Mouse (Mus musculus) induced T-regulatory cell, adult 2 months (primary cell): ENCODE data around the gene Crnkl1.

Experiments used
- DNase-seq: peaks from one replicate; pipeline ENCODE4 v3.0.0-alpha.2; 2012; ENCODE audit warnings: low read depth

Gene Crnkl1

DNA sequence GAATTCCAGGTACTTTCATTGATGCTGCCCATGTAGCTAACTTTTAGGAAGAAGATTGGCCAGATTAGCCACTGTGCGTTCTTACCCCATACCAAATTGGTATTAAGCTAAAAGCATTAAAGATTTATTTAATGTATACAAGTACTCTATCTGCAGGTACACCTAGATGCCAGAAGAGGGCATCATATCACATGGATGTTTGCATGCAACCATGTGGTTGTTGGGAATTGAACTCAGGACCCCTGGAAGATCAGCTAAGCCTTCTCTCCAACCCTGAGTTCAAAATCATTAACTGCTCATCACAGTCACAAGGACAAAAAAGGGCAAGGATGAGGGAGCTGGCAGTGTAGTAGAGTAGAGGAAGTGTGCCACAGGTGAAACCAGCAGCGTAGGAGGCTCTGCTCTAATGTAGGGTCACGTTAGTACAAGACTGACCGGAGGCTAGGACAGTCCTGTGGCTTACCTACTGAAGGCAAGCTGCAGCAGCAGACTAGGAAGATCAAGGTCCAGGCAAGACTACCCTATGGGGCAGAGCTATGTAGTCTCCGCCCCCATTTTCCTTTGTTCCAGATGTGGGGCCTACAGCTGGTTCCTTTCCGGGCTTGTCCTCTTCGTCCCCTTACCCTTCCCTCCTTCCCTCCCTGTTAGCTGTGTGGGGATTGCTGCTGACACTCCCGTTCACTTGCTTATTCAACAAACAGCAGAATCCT lies 13.7 kb downstream of the Crnkl1 start:
- DNase-seq, result no peak

DNA sequence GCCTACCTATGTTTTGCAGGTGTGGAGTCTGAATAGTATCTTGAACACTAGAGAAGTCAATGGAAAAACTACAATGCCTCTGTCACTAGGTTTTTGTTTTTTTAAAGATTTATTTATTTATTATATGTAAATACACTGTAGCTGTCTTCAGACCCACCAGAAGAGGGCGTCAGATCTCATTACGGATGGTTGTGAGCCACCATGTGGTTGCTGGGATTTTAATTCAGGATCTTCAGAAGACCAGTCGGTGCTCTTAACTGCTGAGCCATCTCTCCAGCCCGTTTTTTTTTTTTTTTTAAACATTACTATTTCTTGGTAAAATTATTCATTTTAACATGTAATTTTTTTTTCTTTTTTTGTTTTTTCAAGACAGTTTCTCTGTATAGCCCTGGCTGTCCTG lies 28.9 kb downstream of the Crnkl1 start:
- peak; percentile 30 for DNase-seq

DNA sequence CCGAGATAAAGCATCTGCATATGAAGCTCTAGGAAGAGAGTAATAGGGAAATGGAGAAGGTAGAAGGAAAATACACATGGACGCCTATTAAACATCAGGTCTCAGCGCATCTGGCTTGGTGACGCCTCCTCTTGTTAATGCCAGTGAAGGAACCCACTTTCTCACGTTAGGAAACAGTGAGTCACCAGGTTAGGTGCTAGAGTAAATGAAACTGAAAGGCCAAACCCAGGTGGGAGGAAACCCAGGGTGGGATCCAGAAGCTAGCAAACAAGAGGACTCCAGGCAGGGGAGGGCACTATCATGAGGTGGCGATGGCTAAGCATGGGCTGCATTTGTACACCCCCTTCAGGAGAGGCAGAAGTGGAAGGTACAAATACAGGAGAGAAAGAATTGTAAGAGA lies 29.7 kb downstream of the Crnkl1 start:
- peak; percentile 93 for DNase-seq

DNA sequence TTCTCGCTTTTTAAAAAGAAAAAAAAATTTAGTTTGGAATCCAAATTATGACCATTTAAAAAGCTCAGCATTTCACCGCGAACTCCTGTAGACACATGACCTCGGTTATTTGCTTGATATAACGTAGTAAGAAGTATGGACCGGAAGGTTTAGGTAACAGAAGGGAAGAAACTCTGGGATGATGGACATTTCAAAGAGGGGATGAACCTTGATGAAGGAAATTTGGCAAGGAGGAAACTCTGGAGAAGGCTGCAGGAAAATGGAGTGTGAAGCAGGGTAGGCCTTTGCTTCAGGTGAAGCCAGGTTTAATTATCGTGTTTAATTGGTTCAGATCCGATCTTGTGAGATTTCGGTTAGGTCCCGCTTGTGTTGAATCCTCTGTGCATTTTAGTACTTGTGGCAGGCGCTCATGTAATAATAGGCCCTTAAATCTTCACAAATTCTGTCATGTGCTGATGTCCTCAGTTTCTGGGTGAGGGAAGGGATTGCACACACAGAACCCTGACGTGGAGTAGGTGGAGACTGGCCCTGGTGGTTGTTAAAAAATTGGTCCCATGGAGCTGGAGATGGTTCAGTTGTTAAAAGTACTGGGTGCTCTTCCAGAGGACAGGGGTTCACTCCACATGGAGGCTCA lies 30.7 kb downstream of the Crnkl1 start:
- peak; percentile 63 for DNase-seq

- DNase-seq, result peak; percentile 93
Observed at GRCm38 (mm10) chr2:145903061-145903901, 31.5 kb downstream of the Crnkl1 start.

- DNase-seq, result no peak
Observed at GRCm38 (mm10) chr2:145901861-145902260, 33.0 kb downstream of the Crnkl1 start, which contains the start of gene Naa20. Gene Naa20, plus strand, starts transcription at chr2:145902099.

DNA sequence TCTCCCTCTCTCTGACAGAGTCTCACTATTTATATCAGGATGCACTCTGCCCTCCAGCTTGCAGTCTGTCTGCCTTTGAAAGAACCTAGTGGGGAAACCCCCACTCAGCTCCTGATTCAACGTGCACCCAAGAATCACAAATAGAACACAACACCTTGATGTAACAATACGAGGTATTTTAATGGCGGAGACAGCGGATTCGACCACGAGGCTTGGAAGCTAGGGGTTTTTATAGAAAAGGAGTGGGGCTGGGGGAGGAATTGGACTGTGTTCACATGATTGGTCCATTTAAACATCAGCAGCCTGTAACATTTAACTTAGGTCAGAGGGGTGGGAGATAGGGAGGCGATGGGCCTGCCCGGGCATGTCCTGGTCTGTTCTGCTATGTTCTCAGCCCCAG lies 34.5 kb downstream of the Crnkl1 start:
- DNase-seq, result peak; percentile 25

DNA sequence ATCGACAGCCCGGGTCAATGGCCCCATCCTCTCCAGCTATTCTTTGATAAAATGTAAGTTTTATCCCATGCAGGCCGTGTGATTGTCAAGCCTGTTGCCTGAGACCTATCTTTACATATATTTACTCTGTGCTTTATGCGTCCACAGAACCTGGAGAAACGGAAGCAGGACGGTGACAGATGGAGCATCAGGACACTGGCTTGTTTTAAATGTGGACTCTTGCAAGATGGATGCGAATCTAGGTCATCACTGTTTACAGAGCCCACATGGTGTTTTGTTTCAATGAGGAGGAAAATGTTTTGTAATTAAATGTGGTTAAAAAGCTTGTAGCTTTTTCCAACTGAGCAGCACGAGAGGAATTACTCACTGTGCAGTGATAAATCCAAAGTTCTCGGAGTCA lies 36.7 kb downstream of the Crnkl1 start:
- no peak for DNase-seq

- no peak for DNase-seq
Observed at GRCm38 (mm10) chr2:145893756-145894155, 41.1 kb downstream of the Crnkl1 start.

DNA sequence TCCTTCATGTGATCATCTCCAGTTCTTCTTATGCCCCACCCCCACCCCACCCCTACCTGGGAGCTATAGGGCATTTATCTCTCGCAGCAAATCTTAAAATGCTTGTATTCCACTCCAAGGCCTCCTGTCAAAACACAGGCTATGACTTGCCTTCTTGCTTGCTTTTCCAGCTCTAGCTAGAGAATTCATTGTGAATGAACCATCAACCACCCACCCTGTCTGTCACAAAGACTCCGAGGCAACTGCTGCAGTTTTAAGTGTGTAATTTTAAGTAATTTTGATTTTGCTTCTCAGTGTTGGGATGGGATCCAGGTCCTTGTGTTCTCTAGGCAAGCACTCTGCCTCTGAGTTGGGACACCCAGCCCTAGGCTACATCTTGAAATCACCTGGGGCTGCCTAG lies 44.2 kb downstream of the Crnkl1 start:
- DNase-seq, result no peak

GRCm38 (mm10) chr2:145888766-145889480 lies 45.9 kb downstream of the Crnkl1 start:
- DNase-seq, result no peak

DNA sequence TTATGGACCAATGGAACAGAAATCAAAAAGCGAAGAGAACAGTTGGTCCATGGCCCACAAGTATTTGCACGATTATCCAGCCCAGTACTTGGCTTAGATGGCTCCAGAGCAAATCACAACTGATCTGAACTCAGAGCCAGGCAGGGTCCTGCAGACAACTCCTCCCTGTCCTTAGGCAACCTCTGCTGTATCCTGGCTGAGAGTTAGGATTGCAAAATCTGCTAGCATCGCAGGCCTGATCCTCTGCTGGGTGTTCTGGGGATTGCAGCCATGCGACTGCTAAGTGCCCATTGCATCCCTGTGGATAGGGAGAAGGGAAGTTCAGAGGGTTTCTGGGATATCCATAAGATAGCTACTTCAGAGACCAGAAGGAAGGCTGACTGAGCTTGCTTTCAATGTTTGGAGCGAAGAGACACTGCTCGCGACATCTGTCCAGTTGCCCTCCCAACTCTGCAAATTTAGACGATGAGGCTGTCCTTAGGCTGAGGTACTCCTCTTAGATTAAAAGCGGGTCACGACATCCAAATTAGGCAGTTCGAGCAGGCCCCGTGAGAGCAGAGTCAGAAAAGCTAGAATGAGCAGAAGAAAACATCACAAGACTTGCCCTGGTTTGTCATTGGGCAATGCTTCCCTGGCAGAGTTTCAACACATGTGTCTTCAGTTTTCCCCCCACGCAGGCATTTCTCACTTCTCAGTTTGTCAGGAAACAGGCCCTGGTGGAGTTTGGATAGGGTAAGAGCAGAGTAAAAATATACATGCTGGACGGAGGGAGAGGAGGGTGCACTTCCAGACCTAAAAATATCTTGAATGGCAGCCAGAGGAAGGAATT lies 46.7 kb downstream of the Crnkl1 start:
- no peak for DNase-seq

GRCm38 (mm10) chr2:145884913-145885785 lies 49.7 kb downstream of the Crnkl1 start:
- no peak for DNase-seq

- DNase-seq, result no peak
Observed at GRCm38 (mm10) chr2:145884036-145884912, 50.5 kb downstream of the Crnkl1 start.

DNA sequence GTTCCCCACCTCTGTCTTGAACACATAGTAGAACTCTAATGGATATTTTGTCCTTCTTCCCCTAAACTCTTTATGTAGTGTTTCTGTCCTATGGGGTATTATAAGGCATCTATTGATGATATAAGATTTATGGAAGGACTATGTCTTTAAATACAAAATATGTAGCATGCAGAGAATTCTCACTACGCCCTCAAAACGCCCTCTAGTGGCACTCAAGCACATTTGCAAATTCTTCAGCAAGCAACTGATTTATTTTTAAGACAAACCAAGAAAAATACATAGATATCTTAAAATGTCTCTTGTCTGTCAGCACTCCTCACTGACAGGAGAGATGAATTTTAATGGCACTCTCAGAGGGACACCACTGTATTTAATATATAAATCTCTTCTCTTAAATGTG lies 52.4 kb downstream of the Crnkl1 start:
- DNase-seq, result peak; percentile 62

- no peak for DNase-seq
Observed at GRCm38 (mm10) chr2:145881932-145882331, 52.9 kb downstream of the Crnkl1 start.

DNA sequence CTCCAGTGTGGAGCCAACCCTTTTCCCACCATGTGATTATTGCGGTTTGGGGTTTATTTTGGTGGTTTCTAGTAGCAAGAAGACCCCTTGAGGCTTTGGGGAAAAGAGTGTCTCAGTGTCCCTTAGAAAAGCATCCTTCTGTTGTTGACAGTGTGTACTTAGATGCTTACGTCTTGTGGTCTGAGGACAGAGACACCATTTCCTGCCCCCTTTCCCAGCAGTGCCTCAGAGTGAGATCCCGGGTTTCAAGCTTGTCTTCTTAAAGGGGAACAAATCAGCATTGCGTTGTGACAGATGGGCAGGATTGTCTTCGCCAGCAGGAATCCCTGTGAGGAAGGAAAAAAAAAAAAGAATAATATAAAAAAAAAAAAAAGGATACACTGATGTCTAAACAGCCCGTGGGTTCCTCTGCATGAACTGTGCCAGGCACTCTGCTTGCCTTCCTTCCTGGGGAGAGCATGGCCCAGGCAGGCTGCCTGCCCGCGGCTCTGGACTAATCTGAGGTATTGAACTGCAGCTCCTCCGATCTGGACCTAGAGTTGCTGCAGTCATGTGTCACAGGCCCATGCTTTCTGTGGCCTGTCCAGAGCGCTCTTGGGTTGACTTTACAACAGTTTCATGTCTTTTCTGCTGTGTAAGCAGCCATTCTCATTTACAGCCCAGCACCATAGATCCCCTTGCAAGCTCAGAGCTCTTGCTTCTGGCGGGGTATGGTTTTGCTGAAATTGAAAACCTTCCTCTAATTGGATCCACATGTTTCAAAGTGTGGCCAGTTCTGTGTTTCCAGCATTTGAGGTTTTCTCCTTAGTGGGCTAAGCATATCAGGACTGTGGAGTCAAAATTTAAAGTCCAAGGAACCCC lies 53.7 kb downstream of the Crnkl1 start:
- peak; percentile 12 for DNase-seq

DNA sequence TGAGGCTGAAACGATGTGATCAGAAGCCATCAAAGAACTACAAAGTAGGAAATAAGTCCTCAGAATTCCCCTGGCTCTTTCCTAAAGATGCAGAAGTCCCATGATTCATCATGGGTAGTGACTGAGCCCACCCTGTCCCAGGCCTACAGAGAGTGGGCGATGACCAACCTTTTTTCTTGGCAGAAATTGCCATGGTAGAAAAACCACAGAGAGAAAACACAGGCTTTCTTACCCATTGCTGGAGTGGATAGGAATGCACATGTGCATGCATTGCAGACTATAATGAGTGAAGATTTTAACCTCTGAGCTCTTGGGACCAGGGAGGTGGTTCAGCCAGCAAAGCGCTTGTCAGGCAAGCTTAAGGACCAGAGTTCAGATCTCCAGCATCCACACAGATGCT lies 57.6 kb downstream of the Crnkl1 start:
- no peak for DNase-seq
